Mouse (Mus musculus) urinary bladder, postnatal 4 days (tissue): ENCODE results near the gene Lpar1.
"Not testable (repeated sequence)": the region's sequence is repeated elsewhere in the genome, so short reads cannot be mapped to it uniquely, and the experiment has no call there.

Experiments
- DNase-seq, 2 experiments: peaks; one replicate each; pipeline ENCODE4 v3.0.0; 2021 to 2022; ENCODE audit warnings: low spot score in 2 of 2

The Lpar1 gene

GRCm38 (mm10) chr4:58545888-58546432, 7.7 kb downstream of the Lpar1 start:
- no peak for DNase-seq

GRCm38 (mm10) chr4:58543171-58543570, 10.5 kb downstream of the Lpar1 start:
- DNase-seq = no peak

GRCm38 (mm10) chr4:58542656-58543055, 11.0 kb downstream of the Lpar1 start:
- not testable (repeated sequence) for DNase-seq

GRCm38 (mm10) chr4:58540841-58541240, 12.9 kb downstream of the Lpar1 start:
- DNase-seq = no peak

GRCm38 (mm10) chr4:58540385-58540784, 13.3 kb downstream of the Lpar1 start:
- no peak for DNase-seq

GRCm38 (mm10) chr4:58538696-58539095, 15.0 kb downstream of the Lpar1 start:
- no peak for DNase-seq

- DNase-seq = no peak
Measured at GRCm38 (mm10) chr4:58535754-58536153, 17.9 kb downstream of the Lpar1 start.

GRCm38 (mm10) chr4:58534726-58535350, 18.9 kb downstream of the Lpar1 start:
- no peak for DNase-seq

- no peak for DNase-seq
Measured at GRCm38 (mm10) chr4:58534141-58534571, 19.5 kb downstream of the Lpar1 start.

GRCm38 (mm10) chr4:58533519-58533918, 20.2 kb downstream of the Lpar1 start:
- no peak for DNase-seq

- no peak for DNase-seq
Measured at GRCm38 (mm10) chr4:58532326-58532725, 21.4 kb downstream of the Lpar1 start.

GRCm38 (mm10) chr4:58530706-58531105, 23.0 kb downstream of the Lpar1 start:
- DNase-seq = no peak

GRCm38 (mm10) chr4:58530279-58530678, 23.4 kb downstream of the Lpar1 start:
- DNase-seq = no peak

- no peak for DNase-seq
Measured at GRCm38 (mm10) chr4:58527852-58528251, 25.8 kb downstream of the Lpar1 start.

- no peak for DNase-seq
Measured at GRCm38 (mm10) chr4:58521137-58521536, 32.6 kb downstream of the Lpar1 start.

- DNase-seq = no peak
Measured at GRCm38 (mm10) chr4:58520531-58520930, 33.2 kb downstream of the Lpar1 start.

GRCm38 (mm10) chr4:58519891-58520290, 33.8 kb downstream of the Lpar1 start:
- DNase-seq = no peak

GRCm38 (mm10) chr4:58518215-58518988, 35.3 kb downstream of the Lpar1 start:
- DNase-seq = no peak

GRCm38 (mm10) chr4:58516810-58517209, 36.9 kb downstream of the Lpar1 start:
- no peak for DNase-seq

- no peak for DNase-seq
Measured at GRCm38 (mm10) chr4:58516221-58516620, 37.5 kb downstream of the Lpar1 start.

GRCm38 (mm10) chr4:58511554-58511953, 42.1 kb downstream of the Lpar1 start:
- no peak for DNase-seq

GRCm38 (mm10) chr4:58508833-58509232, 44.9 kb downstream of the Lpar1 start:
- no peak for DNase-seq

- DNase-seq = no peak
Measured at GRCm38 (mm10) chr4:58507536-58507935, 46.2 kb downstream of the Lpar1 start.
